Mouse (Mus musculus) kidney, embryonic 16.5 days (tissue): ENCODE measurements around the gene Ankrd13a. TPM values are rescaled to one million over a fixed set of nuclear protein-coding genes. Genes with fewer than 3 reads are reported as not detected.

Experiments used
- ATAC-seq: fragments of 200-750 bp; cut with Nextera tagmentation; 2 replicates; pipeline ENCODE4 v1.8.0; 2017; ENCODE audit warnings: moderate TSS enrichment; ENCODE audit not compliant: low FRiP score, low TSS enrichment
- H3K27ac ChIP-seq: fragments of 300-500 bp; sonication (generic); 2 replicates; pipeline ENCODE4 v1.5.1; 2014; ENCODE audit warnings: low read length
- H3K27me3 ChIP-seq: fragments of 300-500 bp; sonication (generic); 2 replicates; pipeline ENCODE4 v1.6.1; 2014; ENCODE audit warnings: low read length, control low read depth, mixed read lengths; ENCODE audit not compliant: insufficient read depth
- H3K36me3 ChIP-seq: fragments of 300-500 bp; sonication (generic); 2 replicates; pipeline ENCODE4 v1.6.1; 2014; ENCODE audit warnings: low read length, control low read depth, mixed read lengths; ENCODE audit not compliant: insufficient read depth
- H3K4me1 ChIP-seq: fragments of 300-500 bp; sonication (generic); 2 replicates; pipeline ENCODE4 v1.6.1; 2014; ENCODE audit warnings: low read length, control low read depth, mixed read lengths; ENCODE audit not compliant: insufficient read depth
- H3K4me2 ChIP-seq: fragments of 300-500 bp; sonication (generic); replicated peaks from 2 replicates; pipeline ENCODE4 v1.6.1; 2014; ENCODE audit warnings: low read depth, low read length
- H3K4me3 ChIP-seq: fragments of 300-500 bp; sonication (generic); 2 replicates; pipeline ENCODE4 v1.5.1; 2014; ENCODE audit warnings: mild to moderate bottlenecking, low read length
- H3K9ac ChIP-seq: fragments of 300-500 bp; sonication (generic); replicated peaks from 2 replicates; pipeline ENCODE4 v1.6.1; 2014; ENCODE audit warnings: low read length
- H3K9me3 ChIP-seq: fragments of 300-500 bp; sonication (generic); 2 replicates; pipeline ENCODE4 v1.6.1; 2016; ENCODE audit warnings: low read length, control low read depth
- WGBS: fragments of 180-500 bp; shearing (Covaris S2); extraction: QIAGEN DNeasy Blood & Tissue Kit; methylation state at CpG from one replicate; pipeline ENCODE4 v1.1.7; 2014; 5-methylcytosine and 5-hydroxymethylcytosine counted together
- polyA plus RNA-seq: library from polyadenylated mRNA; unstranded; fragments of >200 nt; fragmentation: Nextera tagmentation; extraction: Ambion mirVana; gene quantifications from 2 replicates; pipeline ENCODE4 v1.2.1, GENCODE M21; 2015

Ankrd13a gene
- polyA plus RNA-seq, 1 experiment from 2014 or later, result 33.9 TPM

GRCm38 (mm10) chr5:114761980-114762379, 12.5 kb upstream of the Ankrd13a start:
- Histone ChIP-seq H3K9me3 (no peaks in the 10 kb centered on the region), H3K36me3 (peaks cover 47% of the 10 kb centered on the region), H3K4me1 (no peaks in the 10 kb centered on the region), H3K9ac (no peak overlapping the region), H3K4me2 (no peak overlapping the region), H3K4me3 (no peak overlapping the region), H3K27ac (no peak overlapping the region), H3K27me3 (no peaks in the 10 kb centered on the region)
- no peak for ATAC-seq
- WGBS, result 80% methylated on average over 8 of the region's 8 CpGs

GRCm38 (mm10) chr5:114764812-114765735, 9.4 kb upstream of the Ankrd13a start:
- no peak overlapping the region for H3K9ac ChIP-seq
- no peaks in the 10 kb centered on the region for H3K27me3 ChIP-seq
- 88% methylated on average over 18 of the region's 18 CpGs for WGBS
- no peaks in the 10 kb centered on the region for H3K9me3 ChIP-seq
- peaks cover 44% of the 10 kb centered on the region for H3K36me3 ChIP-seq
- no peak overlapping the region for H3K4me3 ChIP-seq
- no peak for ATAC-seq
- no peak overlapping the region for H3K27ac ChIP-seq
- no peaks in the 10 kb centered on the region for H3K4me1 ChIP-seq
- H3K4me2 ChIP-seq, result no peak overlapping the region

- no peak for ATAC-seq
- 83% methylated on average over 8 of the region's 8 CpGs for WGBS
- Histone ChIP-seq H3K4me3 (no peak overlapping the region), H3K9me3 (no peaks in the 10 kb centered on the region), H3K4me2 (no peak overlapping the region), H3K4me1 (peaks cover 2% of the 10 kb centered on the region), H3K36me3 (peaks cover 34% of the 10 kb centered on the region), H3K27me3 (no peaks in the 10 kb centered on the region), H3K27ac (no peak overlapping the region), H3K9ac (no peak overlapping the region)
These were observed 7.8 kb upstream of the Ankrd13a start for GRCm38 (mm10) chr5:114766686-114767085.

GRCm38 (mm10) chr5:114767185-114767584, 7.3 kb upstream of the Ankrd13a start:
- Histone ChIP-seq H3K36me3 (peaks cover 33% of the 10 kb centered on the region), H3K27me3 (no peaks in the 10 kb centered on the region), H3K4me2 (no peak overlapping the region), H3K9me3 (no peaks in the 10 kb centered on the region), H3K4me3 (no peak overlapping the region), H3K9ac (no peak overlapping the region), H3K27ac (no peak overlapping the region), H3K4me1 (peaks cover 7% of the 10 kb centered on the region)
- ATAC-seq, result 0 out of 2 replicates have a peak, but pooled peaks have one; percentile 39
- WGBS, result 90% methylated on average over 7 of the region's 7 CpGs

- Histone ChIP-seq H3K9ac (no peak overlapping the region), H3K36me3 (peaks cover 10% of the 10 kb centered on the region; the same call in 1 of the 2 replicates), H3K4me3 (no peak overlapping the region), H3K4me1 (peaks cover 10% of the 10 kb centered on the region), H3K9me3 (no peaks in the 10 kb centered on the region), H3K4me2 (no peak overlapping the region), H3K27me3 (no peaks in the 10 kb centered on the region), H3K27ac (no peak overlapping the region)
- ATAC-seq, result no peak
- 87% methylated on average over 8 of the region's 8 CpGs for WGBS
These were observed 4.7 kb upstream of the Ankrd13a start for GRCm38 (mm10) chr5:114769786-114770185.

DNA sequence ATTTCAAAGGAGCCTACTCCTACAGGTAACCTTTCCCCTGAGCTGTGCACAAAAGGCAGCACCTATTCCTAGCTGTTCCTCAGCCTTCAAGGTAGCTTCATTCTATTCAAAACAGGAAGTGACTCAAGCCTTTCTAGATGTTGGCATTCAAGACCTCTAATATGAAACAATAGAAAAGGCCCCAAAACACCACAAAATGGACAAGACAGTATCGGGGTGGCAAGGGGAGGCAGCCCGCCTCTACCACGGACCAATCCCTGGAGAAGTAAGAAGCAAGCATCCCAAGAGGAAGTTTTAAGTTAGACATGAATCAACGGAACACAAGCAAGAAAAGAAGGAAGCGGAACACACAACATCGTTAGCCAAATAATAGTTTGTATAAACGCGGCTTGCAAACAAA, 2.7 kb upstream of the Ankrd13a start:
- no peaks in the 10 kb centered on the region for H3K36me3 ChIP-seq
- H3K27ac ChIP-seq, result no peak overlapping the region
- H3K4me1 ChIP-seq, result peaks cover 25% of the 10 kb centered on the region
- H3K4me2 ChIP-seq, result peak overlapping the region; percentile 98
- no peak for ATAC-seq
- 68% methylated on average over 8 of the region's 8 CpGs for WGBS
- H3K27me3 ChIP-seq, result no peaks in the 10 kb centered on the region
- H3K9me3 ChIP-seq, result no peaks in the 10 kb centered on the region
- peak overlapping the region; percentile 85 for H3K4me3 ChIP-seq
- peak overlapping the region; percentile 96; the same call in 1 of the 2 replicates for H3K9ac ChIP-seq

GRCm38 (mm10) chr5:114772456-114773203, 1.8 kb upstream of the Ankrd13a start:
- H3K9ac ChIP-seq, result peak overlapping the region; percentile 96
- H3K4me1 ChIP-seq, result peaks cover 25% of the 10 kb centered on the region
- peak overlapping the region; percentile 98 for H3K4me2 ChIP-seq
- no peaks in the 10 kb centered on the region for H3K36me3 ChIP-seq
- WGBS, result under 1% methylated on average over 39 of the region's 57 CpGs
- H3K27ac ChIP-seq, result peak overlapping the region; percentile 74
- no peaks in the 10 kb centered on the region for H3K9me3 ChIP-seq
- peak; percentile 73 for ATAC-seq
- H3K4me3 ChIP-seq, result peak overlapping the region; percentile 85
- no peaks in the 10 kb centered on the region for H3K27me3 ChIP-seq

- Histone ChIP-seq H3K36me3 (no peaks in the 10 kb centered on the region), H3K4me1 (peaks cover 25% of the 10 kb centered on the region), H3K4me3 (peak overlapping the region; percentile 85), H3K9me3 (no peaks in the 10 kb centered on the region), H3K4me2 (peak overlapping the region; percentile 98), H3K9ac (peak overlapping the region; percentile 96), H3K27ac (peak overlapping the region; percentile 90), H3K27me3 (no peaks in the 10 kb centered on the region)
- WGBS, result under 1% methylated on average over 37 of the region's 52 CpGs
- peak; percentile 87 for ATAC-seq
These were observed 1.2 kb upstream of the Ankrd13a start for GRCm38 (mm10) chr5:114773211-114773710.

DNA sequence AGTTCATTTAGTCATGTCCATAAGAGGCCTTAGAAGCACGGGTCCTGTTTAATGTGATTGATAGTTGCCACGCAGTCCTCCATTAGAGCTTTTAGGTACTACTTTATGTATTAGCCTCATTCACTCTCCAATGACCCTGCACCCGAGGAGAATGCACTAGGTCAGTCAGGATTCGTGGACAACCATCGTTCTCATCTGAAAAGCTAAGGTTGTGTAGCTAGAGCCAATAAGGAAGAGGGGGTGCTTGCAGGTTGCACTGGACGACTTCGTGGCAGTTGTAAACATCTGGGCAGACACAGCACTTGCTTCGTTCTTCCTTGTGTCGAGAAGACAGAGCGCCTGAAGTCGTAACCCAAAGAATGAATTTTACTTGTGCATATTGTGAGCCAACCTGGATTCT, 697 bp upstream of the Ankrd13a start:
- Histone ChIP-seq H3K27ac (peak overlapping the region; percentile 90), H3K36me3 (no peaks in the 10 kb centered on the region), H3K9ac (peak overlapping the region; percentile 96), H3K27me3 (no peaks in the 10 kb centered on the region), H3K4me1 (peaks cover 25% of the 10 kb centered on the region), H3K4me3 (peak overlapping the region; percentile 85), H3K9me3 (no peaks in the 10 kb centered on the region), H3K4me2 (peak overlapping the region; percentile 98)
- no peak for ATAC-seq
- 2% methylated on average over 11 of the region's 11 CpGs for WGBS
